Mouse (Mus musculus) heart, adult 2 months (tissue): ENCODE measurements at regions not wholly inside any gene's neighbourhood (a gene's known extent, or its start where the extent isn't known, plus 50 kb on each side); places are given as distances from the start of the nearest gene placed in this dataset.

Experiments used
- DNase-seq, 2 experiments: peaks; one replicate each; pipeline ENCODE4 v3.0.0; 2021
- H3K27ac ChIP-seq: fragments of 200-600 bp; 2 replicates; pipeline ENCODE4 v1.8.1; 2022
- H3K27me3 ChIP-seq: fragments of 200-500 bp; 2 replicates; pipeline ENCODE4 v1.6.1; 2012; ENCODE audit warnings: mild to moderate bottlenecking, low read length, inconsistent platforms, mixed read lengths; ENCODE audit not compliant: control insufficient read depth, insufficient read depth
- H3K36me3 ChIP-seq: fragments of 200-500 bp; 2 replicates; pipeline ENCODE4 v1.6.1; 2012; ENCODE audit warnings: low read length, inconsistent platforms; ENCODE audit not compliant: control insufficient read depth, insufficient read depth
- H3K4me1 ChIP-seq: fragments of 200-500 bp; 2 replicates; pipeline ENCODE4 v1.6.1; 2011; ENCODE audit warnings: low read length; ENCODE audit not compliant: control insufficient read depth, insufficient read depth
- H3K4me3 ChIP-seq: fragments of 200-600 bp; 2 replicates; pipeline ENCODE4 v1.8.1; 2022
- H3K79me2 ChIP-seq: fragments of 200-500 bp; replicated peaks from 2 replicates; pipeline ENCODE4 v1.6.1; 2012; ENCODE audit warnings: mild to moderate bottlenecking, inconsistent platforms, low read length, moderate library complexity, mixed read lengths; ENCODE audit not compliant: control insufficient read depth, insufficient read depth
- H3K9ac ChIP-seq: fragments of 200-500 bp; 2 replicates; pipeline ENCODE4 v1.6.1; 2012; ENCODE audit warnings: low read depth, mild to moderate bottlenecking, control low read depth, inconsistent platforms, low read length, mixed read lengths
- CTCF ChIP-seq: fragments of 200-600 bp; IDR thresholded peaks from 2 replicates; pipeline ENCODE4 v1.8.1; 2022; ENCODE audit warnings: antibody characterized with exemption, mild to moderate bottlenecking, moderate library complexity
- EP300 ChIP-seq: fragments of 200-500 bp; IDR thresholded peaks from 2 replicates; pipeline ENCODE4 v1.6.1; 2011; ENCODE audit warnings: low read depth, low read length, control low read depth; ENCODE audit not compliant: insufficient read depth
- POLR2A ChIP-seq: fragments of 200-500 bp; IDR thresholded peaks from 2 replicates; pipeline ENCODE4 v1.6.1; 2011; ENCODE audit warnings: mild to moderate bottlenecking, low read depth, low read length, control low read depth; ENCODE audit not compliant: insufficient read depth
- WGBS: fragments of 180-500 bp; shearing (Covaris S2); methylation state at CpG from one replicate; pipeline ENCODE4 v1.1.7; 2018; 5-methylcytosine and 5-hydroxymethylcytosine counted together
- intact Hi-C: fragments of 180-260 bp; cut with DNase I; formaldehyde crosslinking; loops from one replicate; pipeline ENCODE4 v1.15.1; 2025

- Histone ChIP-seq H3K36me3 (no peaks in the 10 kb centered on the region), H3K4me1 (no peaks in the 10 kb centered on the region), H3K4me3 (no peak overlapping the region), H3K79me2 (no peaks in the 10 kb centered on the region), H3K27ac (no peak overlapping the region), H3K27me3 (no peaks in the 10 kb centered on the region), H3K9ac (no peak overlapping the region)
- 42% methylated on average over 1 of the region's 1 CpGs for WGBS
- TF ChIP-seq CTCF (no peak), EP300 (no peak), POLR2A (no peak)
- intact Hi-C loops = no loop called here
- no peak for DNase-seq
Observed at GRCm38 (mm10) chr16:52984336-52984735, 530.5 kb upstream of the Alcam start.

- Histone ChIP-seq H3K27ac (no peak overlapping the region), H3K36me3 (no peaks in the 10 kb centered on the region), H3K27me3 (no peaks in the 10 kb centered on the region), H3K9ac (no peak overlapping the region), H3K79me2 (no peaks in the 10 kb centered on the region), H3K4me3 (no peak overlapping the region), H3K4me1 (no peaks in the 10 kb centered on the region)
- TF ChIP-seq CTCF (no peak), EP300 (no peak), POLR2A (no peak)
- WGBS = 73% methylated on average over 2 of the region's 2 CpGs
- no peak for DNase-seq
- intact Hi-C loops = no loop called here
Observed at GRCm38 (mm10) chr16:52980995-52981394, 527.1 kb upstream of the Alcam start.

GRCm38 (mm10) chr16:52972811-52973210 lies 518.9 kb upstream of the Alcam start:
- no peak for TF ChIP-seq CTCF
- TF ChIP-seq POLR2A = no peak
- TF ChIP-seq EP300 = no peak
- 88% methylated on average over 2 of the region's 2 CpGs for WGBS

GRCm38 (mm10) chr16:52947679-52948078 lies 493.8 kb upstream of the Alcam start:
- intact Hi-C loops = no loop called here
- TF ChIP-seq CTCF = no peak
- TF ChIP-seq POLR2A = no peak
- no peak for TF ChIP-seq EP300
- 43% methylated on average over 4 of the region's 4 CpGs for WGBS

More at GRCm38 (mm10) chr16:52972811-52973210, 518.9 kb upstream of the Alcam start:
- H3K4me1 ChIP-seq = no peaks in the 10 kb centered on the region
- intact Hi-C loops = no loop called here
- H3K9ac ChIP-seq = no peak overlapping the region
- H3K79me2 ChIP-seq = no peaks in the 10 kb centered on the region
- H3K4me3 ChIP-seq = no peak overlapping the region
- H3K27ac ChIP-seq = no peak overlapping the region
- DNase-seq = no peak
- no peaks in the 10 kb centered on the region for H3K36me3 ChIP-seq
- H3K27me3 ChIP-seq = no peaks in the 10 kb centered on the region

GRCm38 (mm10) chr16:52934749-52935148 lies 480.9 kb upstream of the Alcam start:
- Histone ChIP-seq H3K27me3 (no peaks in the 10 kb centered on the region), H3K4me3 (no peak overlapping the region), H3K9ac (no peak overlapping the region), H3K4me1 (no peaks in the 10 kb centered on the region), H3K79me2 (no peaks in the 10 kb centered on the region), H3K36me3 (no peaks in the 10 kb centered on the region), H3K27ac (no peak overlapping the region)
- TF ChIP-seq EP300 (no peak), POLR2A (no peak), CTCF (no peak)
- no peak for DNase-seq
- intact Hi-C loops = no loop called here
- WGBS = 44% methylated on average over 1 of the region's 1 CpGs

More at GRCm38 (mm10) chr16:52947679-52948078, 493.8 kb upstream of the Alcam start:
- Histone ChIP-seq H3K4me3 (no peak overlapping the region), H3K4me1 (no peaks in the 10 kb centered on the region), H3K79me2 (no peaks in the 10 kb centered on the region), H3K9ac (no peak overlapping the region), H3K36me3 (no peaks in the 10 kb centered on the region), H3K27ac (no peak overlapping the region), H3K27me3 (no peaks in the 10 kb centered on the region)
- no peak for DNase-seq

- H3K27ac ChIP-seq = no peak overlapping the region
- H3K36me3 ChIP-seq = no peaks in the 10 kb centered on the region
- intact Hi-C loops = no loop called here
- TF ChIP-seq CTCF = no peak
- TF ChIP-seq EP300 = no peak
- no peak for TF ChIP-seq POLR2A
- WGBS = 75% methylated on average over 3 of the region's 3 CpGs
- H3K79me2 ChIP-seq = no peaks in the 10 kb centered on the region
- H3K4me3 ChIP-seq = no peak overlapping the region
- H3K4me1 ChIP-seq = no peaks in the 10 kb centered on the region
- H3K9ac ChIP-seq = no peak overlapping the region
- no peaks in the 10 kb centered on the region for H3K27me3 ChIP-seq
- no peak for DNase-seq
Observed at GRCm38 (mm10) chr16:52931978-52932377, 478.1 kb upstream of the Alcam start.
